Mouse (Mus musculus): ENCODE results near the gene Slc10a3. TPM values are rescaled to one million over a fixed set of nuclear protein-coding genes. Genes with fewer than 3 reads are reported as not detected.

The Slc10a3 gene
- 15.6 and 28.1 TPM in 2 replicates for polyA plus RNA-seq (2015; fragmentation: Nextera tagmentation; extraction: Ambion mirVana)

DNA sequence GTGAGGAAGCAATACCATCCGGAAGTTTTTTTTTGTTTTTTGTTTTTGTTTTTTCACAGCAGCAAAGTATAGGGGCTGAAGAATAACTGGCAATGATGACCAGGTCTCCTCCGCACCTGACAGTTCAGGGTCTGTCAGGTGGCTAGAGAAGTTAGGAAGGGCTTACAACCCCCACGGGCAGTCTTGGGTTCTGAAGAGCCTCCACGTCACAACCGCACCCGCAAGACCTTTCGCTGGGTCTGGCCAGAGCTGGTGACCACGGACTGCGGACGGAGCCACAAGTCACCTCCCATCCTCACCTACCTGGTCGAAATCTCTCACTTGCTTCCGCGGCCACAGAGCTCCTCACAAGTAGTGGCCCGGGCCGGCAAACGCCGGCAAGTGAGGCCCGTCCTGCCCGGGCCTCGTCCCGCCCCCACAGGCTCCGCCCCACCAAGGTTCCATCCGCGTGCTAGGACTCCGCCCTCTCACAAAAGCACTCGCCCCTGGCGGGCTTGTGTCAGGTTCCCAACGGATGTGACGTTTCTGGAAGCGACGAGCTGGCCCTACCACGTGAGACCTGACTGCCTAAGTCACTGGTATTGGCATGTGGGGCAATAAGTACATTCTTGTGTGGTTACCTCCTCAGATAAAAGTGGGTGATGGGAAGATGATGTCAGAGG is at the start of gene Slc10a3, which contains the start of gene Ubl4a:
Gene Slc10a3, minus strand, starts transcription at position 462 of the 662 bp plus-strand sequence.
Gene Ubl4a, minus strand, starts transcription at position 331 of the 662 bp plus-strand sequence.

DNA sequence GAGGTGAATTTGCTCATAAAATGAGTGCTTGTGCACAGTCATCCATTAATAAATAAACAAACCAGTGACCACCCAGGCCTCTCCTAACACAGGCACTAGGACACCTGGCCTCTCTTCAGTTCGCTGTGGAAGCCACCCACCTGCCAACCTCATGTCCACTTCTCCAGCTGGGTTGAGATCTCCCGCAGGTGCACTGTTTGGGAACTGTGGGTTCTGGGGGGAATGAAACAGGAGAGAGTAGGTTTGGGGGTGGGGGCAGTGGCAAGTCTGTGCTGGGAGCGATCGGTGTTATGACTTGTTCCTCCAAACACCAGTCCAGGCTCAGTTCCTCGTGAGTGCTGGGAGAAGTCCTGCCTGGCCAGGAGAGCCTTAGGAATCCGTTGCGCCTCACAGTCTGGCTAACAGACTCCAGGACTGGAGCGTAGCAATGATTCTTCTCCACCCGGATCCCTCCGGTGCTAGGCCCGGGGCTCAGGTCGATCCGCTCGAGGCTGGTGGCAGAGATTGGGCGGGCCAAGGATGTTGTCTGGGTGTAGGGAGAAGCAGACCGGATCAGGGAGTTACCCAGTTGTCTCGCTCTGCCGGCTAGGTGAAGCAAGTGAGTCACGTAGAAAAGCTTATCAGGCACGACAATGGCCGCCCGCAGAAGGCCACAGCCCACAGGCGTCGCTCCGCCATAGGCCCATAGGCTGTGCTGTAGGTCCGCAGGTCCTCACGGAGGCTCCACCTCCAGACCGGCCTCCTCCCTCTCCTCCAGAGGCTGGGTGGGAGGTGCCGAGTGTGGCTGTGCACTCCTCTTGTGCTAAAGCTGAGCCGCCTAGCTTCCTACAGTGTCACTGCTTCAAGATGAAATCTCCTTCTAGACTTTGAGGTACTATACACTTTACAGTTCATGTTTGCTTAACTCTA is 19.6 kb upstream of the Slc10a3 start, which contains the start of the genes Fam3a and Ikbkg:
Gene Fam3a, minus strand, starts transcription at position 738 of the 909 bp plus-strand sequence.
Gene Ikbkg, plus strand, starts transcription at position 756 of the 909 bp plus-strand sequence.

DNA sequence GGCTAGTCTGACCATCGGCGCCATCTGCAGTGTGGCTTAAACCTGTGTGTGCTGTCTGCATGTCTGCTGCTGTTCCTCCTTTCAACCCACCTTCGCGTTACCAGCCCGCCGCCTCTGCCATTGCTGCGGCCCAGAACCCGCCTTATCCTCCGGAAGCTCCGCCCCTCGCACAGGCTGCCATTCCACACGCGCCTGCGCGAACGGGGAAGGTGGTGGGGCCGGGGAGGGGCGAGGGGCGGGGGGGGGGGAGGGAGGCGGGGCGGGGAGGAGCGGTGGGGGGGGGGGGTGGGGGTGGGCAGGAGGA is 19.7 kb downstream of the Slc10a3 start, which contains the start of gene Lage3:
Gene Lage3, minus strand, starts transcription at position 152 of the 304 bp plus-strand sequence.

DNA sequence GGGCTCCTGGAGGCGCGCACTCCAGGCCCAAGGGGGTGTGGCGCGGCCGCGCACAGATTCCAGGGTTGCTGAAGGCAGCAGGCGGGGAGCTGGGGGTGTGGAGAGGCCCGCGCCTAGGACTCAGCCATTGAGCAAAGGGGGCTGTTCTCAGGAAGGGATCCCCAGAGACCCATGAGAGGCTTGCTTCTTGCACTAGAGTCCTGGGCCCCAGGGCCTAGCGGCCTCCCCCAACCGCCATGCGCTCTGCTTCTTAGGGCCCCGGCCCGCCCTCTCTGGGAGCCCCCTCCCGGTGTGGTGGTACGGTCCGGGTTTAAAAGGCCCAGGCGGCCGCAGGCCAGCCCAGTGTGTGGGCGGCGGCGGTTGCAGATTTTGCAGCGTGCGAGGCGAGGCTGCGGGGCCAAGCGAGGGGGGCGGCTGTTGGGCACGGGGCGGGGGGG is 44.4 kb downstream of the Slc10a3 start, which contains the start of gene Plxna3:
Gene Plxna3, plus strand, starts transcription at position 342 of the 437 bp plus-strand sequence.

Other genes with a start within 250 kb of the Slc10a3 start
- 0.25 TPM in 1 of 2 replicates, not detected in the other for gene Opn1mw, start 245.9 kb downstream of the Slc10a3 start, polyA plus RNA-seq (2015; fragmentation: Nextera tagmentation; extraction: Ambion mirVana)
- 5.3 and 10.1 TPM in 2 replicates for gene Mecp2, start 238.0 kb downstream of the Slc10a3 start, polyA plus RNA-seq (2015; fragmentation: Nextera tagmentation; extraction: Ambion mirVana)
- not detected in 2 replicates for gene Tex28, start 205.5 kb downstream of the Slc10a3 start, polyA plus RNA-seq (2015; fragmentation: Nextera tagmentation; extraction: Ambion mirVana)
- not detected in 2 replicates for gene Tktl1, start 196.1 kb downstream of the Slc10a3 start, polyA plus RNA-seq (2015; fragmentation: Nextera tagmentation; extraction: Ambion mirVana)
- gene Flna, start 123.5 kb downstream of the Slc10a3 start, polyA plus RNA-seq (2015; fragmentation: Nextera tagmentation; extraction: Ambion mirVana), result 59.1 and 60.0 TPM in 2 replicates
- gene Emd, start 118.7 kb downstream of the Slc10a3 start, polyA plus RNA-seq (2015; fragmentation: Nextera tagmentation; extraction: Ambion mirVana), result 12.4 and 12.5 TPM in 2 replicates
- 795 and 803 TPM in 2 replicates for gene Rpl10, start 102.5 kb downstream of the Slc10a3 start, polyA plus RNA-seq (2015; fragmentation: Nextera tagmentation; extraction: Ambion mirVana)
- gene Taz, start 91.4 kb downstream of the Slc10a3 start, polyA plus RNA-seq (2015; fragmentation: Nextera tagmentation; extraction: Ambion mirVana), result 63.7 and 108 TPM in 2 replicates
- gene Dnase1l1, start 91.0 kb downstream of the Slc10a3 start, polyA plus RNA-seq (2015; fragmentation: Nextera tagmentation; extraction: Ambion mirVana), result 19.2 and 21.0 TPM in 2 replicates
- 107 and 140 TPM in 2 replicates for gene Atp6ap1, start 76.3 kb downstream of the Slc10a3 start, polyA plus RNA-seq (2015; fragmentation: Nextera tagmentation; extraction: Ambion mirVana)
- 158 and 175 TPM in 2 replicates for gene Gdi1, start 68.4 kb downstream of the Slc10a3 start, polyA plus RNA-seq (2015; fragmentation: Nextera tagmentation; extraction: Ambion mirVana)
- gene Fam50a, start 60.3 kb downstream of the Slc10a3 start, polyA plus RNA-seq (2015; fragmentation: Nextera tagmentation; extraction: Ambion mirVana), result 38.3 and 51.4 TPM in 2 replicates
- gene Plxna3, start 44.3 kb downstream of the Slc10a3 start, polyA plus RNA-seq (2015; fragmentation: Nextera tagmentation; extraction: Ambion mirVana), result 4.2 and 6.4 TPM in 2 replicates
- 150 and 170 TPM in 2 replicates for gene Lage3, start 19.7 kb downstream of the Slc10a3 start, polyA plus RNA-seq (2015; fragmentation: Nextera tagmentation; extraction: Ambion mirVana)
- 61.6 and 67.4 TPM in 2 replicates for gene Ubl4a, start 131 bp downstream of the Slc10a3 start, polyA plus RNA-seq (2015; fragmentation: Nextera tagmentation; extraction: Ambion mirVana)
- 27.4 and 32.8 TPM in 2 replicates for gene Fam3a, start 19.9 kb upstream of the Slc10a3 start, polyA plus RNA-seq (2015; fragmentation: Nextera tagmentation; extraction: Ambion mirVana)
- gene Ikbkg, start 19.9 kb upstream of the Slc10a3 start, polyA plus RNA-seq (2015; fragmentation: Nextera tagmentation; extraction: Ambion mirVana), result 12.7 and 15.7 TPM in 2 replicates
- 34.2 and 68.2 TPM in 2 replicates for gene G6pdx, start 55.8 kb upstream of the Slc10a3 start, polyA plus RNA-seq (2015; fragmentation: Nextera tagmentation; extraction: Ambion mirVana)
- gene Gm6880, start 108.0 kb upstream of the Slc10a3 start, polyA plus RNA-seq (2015; fragmentation: Nextera tagmentation; extraction: Ambion mirVana), result 0.28 TPM in 1 of 2 replicates, not detected in the other
- not detected in 2 replicates for gene Olfr1326-ps1, start 201.5 kb upstream of the Slc10a3 start, polyA plus RNA-seq (2015; fragmentation: Nextera tagmentation; extraction: Ambion mirVana)
- gene Olfr1325, start 219.3 kb upstream of the Slc10a3 start, polyA plus RNA-seq (2015; fragmentation: Nextera tagmentation; extraction: Ambion mirVana), result not detected in 2 replicates